Mouse (Mus musculus) liver, embryonic 13.5 days (tissue): ENCODE results near the gene Smox. TPM values are rescaled to one million over a fixed set of nuclear protein-coding genes. Genes with fewer than 3 reads are reported as not detected.

Source experiments
- ATAC-seq: fragments of 200-750 bp; cut with Nextera tagmentation; 2 replicates; pipeline ENCODE4 v1.8.0; 2017; ENCODE audit warnings: low read depth, mild to moderate bottlenecking, moderate number of reproducible peaks, moderate library complexity
- DNase-seq: peaks from one replicate; pipeline ENCODE4 v3.0.0; 2022
- H3K27ac ChIP-seq: fragments of 300-500 bp; sonication (generic); 2 replicates; pipeline ENCODE4 v1.5.1; 2015; ENCODE audit warnings: moderate library complexity, mild to moderate bottlenecking, inconsistent platforms
- H3K27me3 ChIP-seq: fragments of 300-500 bp; sonication (generic); 2 replicates; pipeline ENCODE4 v1.6.1; 2015; ENCODE audit warnings: mild to moderate bottlenecking, inconsistent platforms
- H3K36me3 ChIP-seq: fragments of 300-500 bp; sonication (generic); 2 replicates; pipeline ENCODE4 v1.6.1; 2015; ENCODE audit warnings: mild to moderate bottlenecking, inconsistent platforms
- H3K4me1 ChIP-seq: fragments of 300-500 bp; sonication (generic); replicated peaks from 2 replicates; pipeline ENCODE4 v1.6.1; 2015; ENCODE audit warnings: inconsistent platforms
- H3K4me2 ChIP-seq: fragments of 300-500 bp; sonication (generic); 2 replicates; pipeline ENCODE4 v1.6.1; 2015; ENCODE audit warnings: inconsistent platforms, mild to moderate bottlenecking, moderate library complexity
- H3K4me3 ChIP-seq: fragments of 300-500 bp; sonication (generic); replicated peaks from 2 replicates; pipeline ENCODE4 v1.5.1; 2015; ENCODE audit warnings: mild to moderate bottlenecking, inconsistent platforms
- H3K9ac ChIP-seq: fragments of 300-500 bp; sonication (generic); 2 replicates; pipeline ENCODE4 v1.6.1; 2015; ENCODE audit warnings: mild to moderate bottlenecking, inconsistent platforms
- H3K9me3 ChIP-seq: fragments of 300-500 bp; sonication (generic); replicated peaks from 2 replicates; pipeline ENCODE4 v1.6.1; 2016; ENCODE audit warnings: inconsistent platforms
- WGBS: fragments of 180-500 bp; shearing (Covaris S2); methylation state at CpG from one replicate; pipeline ENCODE4 v1.1.7; 2015; ENCODE audit not compliant: insufficient replicate concordance; 5-methylcytosine and 5-hydroxymethylcytosine counted together
- polyA plus RNA-seq: library from polyadenylated mRNA; unstranded; fragments of >200 nt; fragmentation: Nextera tagmentation; extraction: Ambion mirVana; gene quantifications from 2 replicates; pipeline ENCODE4 v1.2.1, GENCODE M21; 2015

Gene Smox
- polyA plus RNA-seq, 1 experiment from 2014 or later = 109 TPM

DNA sequence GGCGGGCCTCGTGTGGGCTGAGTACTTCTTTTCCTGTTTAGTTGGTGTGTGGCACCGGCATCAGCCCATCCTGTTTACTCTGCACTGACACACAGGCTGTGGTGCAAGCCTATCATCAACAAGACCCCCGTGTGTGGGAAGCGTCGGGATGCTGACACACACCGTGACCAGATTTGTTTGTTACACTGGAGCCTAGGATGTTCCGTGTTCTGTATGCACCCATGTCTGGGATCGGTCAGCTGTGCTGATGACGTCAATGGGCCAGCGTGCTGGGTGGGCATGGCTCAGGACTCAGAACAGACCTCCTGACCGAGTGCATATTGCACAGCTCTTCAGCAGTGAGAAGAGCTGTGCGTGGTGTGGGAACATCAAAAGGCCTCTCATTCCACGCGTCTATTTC lies 6.2 kb upstream of the Smox start:
- H3K4me2 ChIP-seq = no peak overlapping the region
- 70% methylated on average over 15 of the region's 15 CpGs for WGBS
- no peaks in the 10 kb centered on the region for H3K36me3 ChIP-seq
- H3K9me3 ChIP-seq = no peaks in the 10 kb centered on the region
- no peak overlapping the region for H3K4me3 ChIP-seq
- peaks cover 8% of the 10 kb centered on the region for H3K27me3 ChIP-seq
- H3K4me1 ChIP-seq = peaks cover 15% of the 10 kb centered on the region
- ATAC-seq = no peak
- H3K27ac ChIP-seq = no peak overlapping the region
- DNase-seq = no peak
- no peak overlapping the region for H3K9ac ChIP-seq

DNA sequence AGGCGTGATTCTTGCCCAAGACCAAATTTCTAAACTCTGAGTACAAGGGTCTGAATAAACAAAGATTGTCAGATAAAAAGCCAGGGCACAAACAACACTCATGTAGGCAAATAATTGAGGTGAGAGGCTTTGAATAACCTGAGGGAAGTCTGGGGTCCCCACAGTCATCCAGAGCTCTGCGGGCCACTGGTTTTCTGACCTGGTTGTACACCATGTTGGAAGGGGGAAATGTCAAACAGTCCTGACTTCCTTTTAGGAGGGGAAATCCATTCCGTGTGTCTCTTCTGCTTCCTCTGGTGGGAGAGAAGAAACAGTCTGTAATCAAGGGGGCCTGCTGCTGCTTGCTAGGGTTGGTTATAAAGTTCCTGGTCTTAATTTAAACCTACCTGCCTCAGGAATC lies 5.2 kb upstream of the Smox start:
- DNase-seq (no peak), ATAC-seq (no peak)
- no peak overlapping the region for H3K4me2 ChIP-seq
- no peak overlapping the region for H3K4me3 ChIP-seq
- no peaks in the 10 kb centered on the region for H3K9me3 ChIP-seq
- H3K36me3 ChIP-seq = no peaks in the 10 kb centered on the region
- H3K27me3 ChIP-seq = peaks cover 8% of the 10 kb centered on the region
- no peak overlapping the region for H3K9ac ChIP-seq
- H3K27ac ChIP-seq = no peak overlapping the region
- H3K4me1 ChIP-seq = peaks cover 23% of the 10 kb centered on the region
- WGBS = 58% methylated on average over 3 of the region's 3 CpGs

DNA sequence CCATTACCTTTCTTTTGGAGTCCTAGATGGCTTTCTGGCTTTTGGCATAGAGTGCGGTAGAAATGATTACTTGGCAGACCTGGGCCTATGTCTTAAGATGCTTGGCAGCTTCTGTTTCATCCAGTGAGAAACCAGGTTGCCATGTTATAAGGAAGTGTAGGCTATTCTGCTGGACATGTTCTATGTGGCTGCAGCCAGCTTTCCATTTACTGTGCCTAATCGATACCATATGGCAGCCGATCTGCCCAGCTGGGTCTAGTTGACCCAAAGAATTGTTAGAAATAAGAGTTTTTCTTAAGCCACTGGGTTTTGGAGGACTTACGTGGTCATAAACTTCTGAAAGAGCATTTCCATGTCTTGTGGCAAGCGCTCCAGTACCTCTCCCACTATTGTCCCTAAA lies 4.0 kb upstream of the Smox start:
- Histone ChIP-seq H3K4me2 (no peak overlapping the region), H3K27me3 (peaks cover 8% of the 10 kb centered on the region), H3K4me3 (no peak overlapping the region), H3K9ac (no peak overlapping the region), H3K4me1 (peaks cover 28% of the 10 kb centered on the region), H3K36me3 (no peaks in the 10 kb centered on the region), H3K9me3 (no peaks in the 10 kb centered on the region), H3K27ac (no peak overlapping the region)
- DNase-seq (no peak), ATAC-seq (no peak)
- 80% methylated on average over 5 of the region's 5 CpGs for WGBS

DNA sequence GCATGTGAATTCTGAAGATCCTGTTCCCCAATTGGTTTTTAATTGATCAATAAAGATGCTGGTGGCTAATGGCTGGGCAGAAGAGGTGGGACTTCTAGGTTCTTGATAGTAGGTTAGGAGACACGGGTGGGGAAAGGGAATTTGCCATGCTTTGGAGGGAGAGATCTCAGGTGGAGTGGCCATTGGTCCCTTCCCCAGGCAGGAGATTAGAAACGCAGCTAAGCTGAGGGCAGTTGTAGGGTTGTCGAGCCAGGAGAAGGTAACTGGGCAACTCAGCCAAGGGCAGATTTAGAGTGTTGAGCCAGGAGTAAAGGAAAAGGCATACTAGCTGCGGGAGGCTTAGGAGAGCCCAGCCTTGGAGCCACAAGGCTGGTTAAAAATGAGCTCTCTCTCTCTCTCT lies 3.0 kb upstream of the Smox start:
- H3K4me1 ChIP-seq = peaks cover 38% of the 10 kb centered on the region
- no peak overlapping the region for H3K27ac ChIP-seq
- no peak overlapping the region for H3K4me3 ChIP-seq
- H3K9me3 ChIP-seq = no peaks in the 10 kb centered on the region
- ATAC-seq (no peak), DNase-seq (no peak)
- peaks cover 8% of the 10 kb centered on the region for H3K27me3 ChIP-seq
- no peak overlapping the region for H3K9ac ChIP-seq
- H3K36me3 ChIP-seq = no peaks in the 10 kb centered on the region
- WGBS = 53% methylated on average over 4 of the region's 4 CpGs
- no peak overlapping the region for H3K4me2 ChIP-seq

DNA sequence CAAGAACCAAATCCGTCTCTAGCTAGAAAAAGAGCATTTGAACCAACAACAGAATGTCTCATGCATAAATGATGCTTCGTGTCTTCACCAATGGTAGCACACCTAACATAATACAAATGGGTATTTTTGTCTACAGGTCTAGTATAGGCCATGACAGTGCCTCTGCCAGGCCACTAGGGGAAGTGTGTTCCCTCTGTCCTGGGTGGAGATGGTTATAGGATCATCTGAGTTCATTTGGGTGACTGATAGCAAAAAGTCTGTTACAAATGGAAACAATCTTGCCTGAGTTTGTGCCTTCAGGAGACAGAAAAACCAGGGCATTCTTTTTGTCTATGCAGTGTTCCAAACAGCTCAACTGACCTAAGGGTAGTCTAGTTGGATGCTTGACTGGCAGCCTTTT lies 2.4 kb upstream of the Smox start:
- WGBS = 77% methylated on average over 2 of the region's 2 CpGs
- peaks cover 44% of the 10 kb centered on the region for H3K4me1 ChIP-seq
- ATAC-seq = no peak
- no peak for DNase-seq
- H3K4me3 ChIP-seq = no peak overlapping the region
- H3K27me3 ChIP-seq = peaks cover 10% of the 10 kb centered on the region
- H3K27ac ChIP-seq = no peak overlapping the region
- H3K4me2 ChIP-seq = no peak overlapping the region
- H3K9ac ChIP-seq = no peak overlapping the region
- no peaks in the 10 kb centered on the region for H3K9me3 ChIP-seq
- H3K36me3 ChIP-seq = no peaks in the 10 kb centered on the region

DNA sequence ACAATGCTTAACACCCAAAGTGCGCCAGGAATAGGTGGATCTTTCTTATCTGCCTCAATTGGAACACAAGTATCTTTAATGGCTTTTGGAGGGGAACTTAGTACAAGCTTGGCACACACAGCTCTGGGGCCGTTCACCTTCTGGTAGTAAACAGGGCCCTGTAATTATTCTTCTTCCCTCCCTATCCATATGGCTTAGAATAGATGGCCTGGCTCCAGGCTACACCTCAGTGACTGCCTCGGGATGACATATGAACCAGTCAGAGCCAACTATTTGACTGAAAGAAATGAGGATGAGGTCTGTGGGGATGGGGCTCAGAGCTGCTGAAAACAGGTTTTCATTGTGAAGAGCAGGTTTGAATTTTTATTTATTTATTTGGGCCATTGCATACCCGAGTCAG lies 1.7 kb upstream of the Smox start:
- Histone ChIP-seq H3K27me3 (peaks cover 5% of the 10 kb centered on the region), H3K9ac (no peak overlapping the region), H3K36me3 (no peaks in the 10 kb centered on the region), H3K4me1 (peaks cover 51% of the 10 kb centered on the region), H3K4me3 (no peak overlapping the region), H3K4me2 (no peak overlapping the region), H3K27ac (peak overlapping the region; percentile 47), H3K9me3 (no peaks in the 10 kb centered on the region)
- 70% methylated on average over 4 of the region's 4 CpGs for WGBS
- ATAC-seq = no peak
- DNase-seq = no peak

DNA sequence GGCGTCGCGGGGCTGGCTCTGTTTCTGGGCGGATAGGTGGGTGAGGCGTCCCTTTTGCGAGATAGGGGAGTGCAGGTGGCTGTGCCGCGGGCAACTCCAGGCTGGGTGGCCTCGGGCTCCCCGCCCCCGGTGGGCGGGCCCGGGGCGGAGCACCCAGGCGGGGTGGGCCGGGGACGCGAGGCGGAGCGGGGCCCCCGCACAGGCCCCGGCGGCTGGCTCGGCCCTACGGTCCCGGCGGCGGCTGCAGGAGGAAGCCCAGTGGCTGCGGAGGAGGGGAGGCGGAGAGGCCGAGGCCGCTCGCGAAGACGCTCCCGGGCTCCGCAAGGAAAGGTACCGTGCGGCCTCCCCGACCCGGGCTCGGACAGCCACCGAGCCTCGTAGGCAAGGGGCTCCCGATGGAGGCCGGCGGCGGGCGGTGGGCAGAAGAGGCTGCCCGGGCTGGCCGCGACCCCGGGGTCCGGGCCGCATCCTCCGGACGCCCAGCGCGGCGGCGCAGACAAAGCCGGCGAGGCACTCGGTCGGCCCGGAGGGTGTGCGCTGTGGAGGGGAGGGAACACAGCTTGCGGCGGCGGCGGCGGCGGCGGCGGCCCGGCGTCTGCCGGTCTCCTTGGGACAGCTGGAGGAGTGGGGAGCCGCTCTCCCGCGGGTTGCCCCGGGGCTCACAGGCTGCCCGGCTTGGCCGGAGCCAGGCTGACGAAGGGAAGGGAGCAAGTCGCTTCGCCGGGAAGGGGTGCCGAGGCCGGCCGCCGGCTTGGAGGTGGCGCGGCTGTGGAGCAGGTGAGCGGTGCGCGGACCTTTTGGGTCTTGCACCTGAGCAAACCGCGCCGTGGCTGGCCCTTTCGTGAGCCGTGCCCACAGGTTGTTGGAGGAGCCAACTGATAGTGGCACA lies 655 bp downstream of the Smox start:
- Histone ChIP-seq H3K27ac (peak overlapping the region; percentile 98), H3K36me3 (no peaks in the 10 kb centered on the region), H3K4me3 (peak overlapping the region; percentile 99), H3K27me3 (peaks cover 5% of the 10 kb centered on the region), H3K4me2 (peak overlapping the region; percentile 85), H3K9ac (peak overlapping the region; percentile 100), H3K9me3 (no peaks in the 10 kb centered on the region), H3K4me1 (peaks cover 75% of the 10 kb centered on the region)
- peak; percentile 89 for DNase-seq
- under 1% methylated on average over 85 of the region's 102 CpGs for WGBS
- peak; percentile 97 for ATAC-seq

DNA sequence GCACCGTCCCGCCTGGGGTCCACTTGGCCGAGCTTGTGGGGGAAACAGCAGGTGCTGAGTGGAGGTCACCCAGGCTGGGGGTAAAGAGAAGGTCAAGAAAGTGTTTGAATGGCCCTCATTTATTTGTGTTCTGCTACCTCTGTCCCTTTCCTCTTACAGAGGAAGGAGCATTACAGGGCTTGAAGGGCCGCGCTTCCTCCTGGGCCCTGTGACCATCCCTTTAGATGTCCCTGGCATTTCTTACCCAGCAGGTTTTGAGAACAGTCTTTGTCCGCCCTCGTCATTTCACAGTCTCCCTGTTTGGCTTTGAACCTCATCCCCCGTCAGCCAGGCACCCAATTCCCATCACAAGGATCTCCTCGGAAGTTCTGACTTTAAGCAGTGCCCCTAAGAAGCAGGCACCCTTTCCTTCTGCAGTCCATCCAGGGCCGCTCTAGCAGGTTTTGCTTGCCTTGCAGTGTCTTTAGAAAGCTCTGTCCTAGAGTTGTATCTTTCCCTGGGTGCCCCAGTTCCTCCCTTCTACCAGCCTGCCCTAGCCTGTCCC lies 1.4 kb downstream of the Smox start:
- WGBS = 26% methylated on average over 10 of the region's 10 CpGs
- peaks cover 82% of the 10 kb centered on the region for H3K4me1 ChIP-seq
- ATAC-seq = no peak

DNA sequence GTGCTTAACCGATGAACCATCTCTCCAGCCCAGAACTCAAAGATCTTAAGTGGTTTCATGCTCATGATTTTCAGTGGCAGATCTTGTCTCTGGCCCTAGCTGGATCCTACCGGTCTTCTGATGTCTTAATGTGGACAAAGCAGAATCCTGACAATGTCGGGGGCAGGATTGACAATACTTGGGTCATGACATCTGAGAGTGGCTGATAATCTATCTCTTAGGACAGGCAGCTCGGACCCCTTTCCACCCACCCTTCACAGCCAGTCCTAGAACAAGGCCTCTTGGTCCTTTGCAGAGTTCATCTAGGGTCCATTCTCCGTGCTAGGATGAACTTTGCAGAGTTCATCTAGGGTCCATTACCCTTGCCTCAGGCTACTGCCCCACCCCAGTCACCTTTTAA lies 2.1 kb downstream of the Smox start:
- H3K36me3 ChIP-seq = no peaks in the 10 kb centered on the region
- DNase-seq (no peak), ATAC-seq (no peak)
- H3K27ac ChIP-seq = peak overlapping the region; percentile 98
- H3K4me1 ChIP-seq = peaks cover 89% of the 10 kb centered on the region
- 23% methylated on average over 5 of the region's 5 CpGs for WGBS
- no peaks in the 10 kb centered on the region for H3K9me3 ChIP-seq
- H3K4me3 ChIP-seq = peak overlapping the region; percentile 99
- H3K27me3 ChIP-seq = peaks cover 2% of the 10 kb centered on the region; the same call in 1 of the 2 replicates
- H3K9ac ChIP-seq = peak overlapping the region; percentile 100
- H3K4me2 ChIP-seq = peak overlapping the region; percentile 85

More for the DNA sequence above, 1.4 kb downstream of the Smox start:
- DNase-seq = no peak
- Histone ChIP-seq H3K36me3 (no peaks in the 10 kb centered on the region), H3K9me3 (no peaks in the 10 kb centered on the region), H3K27me3 (peaks cover 5% of the 10 kb centered on the region), H3K4me3 (peak overlapping the region; percentile 99), H3K4me2 (peak overlapping the region; percentile 85), H3K9ac (peak overlapping the region; percentile 100), H3K27ac (peak overlapping the region; percentile 98)

DNA sequence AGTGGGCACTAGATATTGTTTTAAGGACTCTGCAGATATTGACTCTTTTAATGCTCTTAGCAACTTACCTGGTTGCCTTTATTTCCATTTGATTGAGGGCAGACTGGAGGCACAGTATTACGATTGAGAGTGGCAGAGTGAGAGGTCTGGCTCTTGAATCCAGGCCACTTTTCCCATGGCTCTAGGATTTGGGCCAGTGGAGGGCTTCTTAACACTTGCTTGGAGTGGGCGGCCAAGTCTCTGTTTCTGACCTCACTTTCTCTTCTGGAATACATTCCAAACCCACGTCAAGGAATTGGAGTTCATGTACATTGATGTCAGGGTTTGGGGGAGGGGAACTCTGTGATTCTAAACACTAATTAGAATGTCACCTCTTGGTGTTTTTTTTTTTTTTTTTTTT lies 4.0 kb downstream of the Smox start:
- peaks cover 90% of the 10 kb centered on the region for H3K4me1 ChIP-seq
- H3K9ac ChIP-seq = peak overlapping the region; percentile 100
- 80% methylated on average over 3 of the region's 3 CpGs for WGBS
- peak overlapping the region; percentile 85 for H3K4me2 ChIP-seq
- H3K27me3 ChIP-seq = peaks cover 2% of the 10 kb centered on the region; the same call in 1 of the 2 replicates
- peak overlapping the region; percentile 99 for H3K4me3 ChIP-seq
- H3K36me3 ChIP-seq = no peaks in the 10 kb centered on the region
- H3K9me3 ChIP-seq = no peaks in the 10 kb centered on the region
- H3K27ac ChIP-seq = peak overlapping the region; percentile 98
- no peak for DNase-seq
- ATAC-seq = no peak

DNA sequence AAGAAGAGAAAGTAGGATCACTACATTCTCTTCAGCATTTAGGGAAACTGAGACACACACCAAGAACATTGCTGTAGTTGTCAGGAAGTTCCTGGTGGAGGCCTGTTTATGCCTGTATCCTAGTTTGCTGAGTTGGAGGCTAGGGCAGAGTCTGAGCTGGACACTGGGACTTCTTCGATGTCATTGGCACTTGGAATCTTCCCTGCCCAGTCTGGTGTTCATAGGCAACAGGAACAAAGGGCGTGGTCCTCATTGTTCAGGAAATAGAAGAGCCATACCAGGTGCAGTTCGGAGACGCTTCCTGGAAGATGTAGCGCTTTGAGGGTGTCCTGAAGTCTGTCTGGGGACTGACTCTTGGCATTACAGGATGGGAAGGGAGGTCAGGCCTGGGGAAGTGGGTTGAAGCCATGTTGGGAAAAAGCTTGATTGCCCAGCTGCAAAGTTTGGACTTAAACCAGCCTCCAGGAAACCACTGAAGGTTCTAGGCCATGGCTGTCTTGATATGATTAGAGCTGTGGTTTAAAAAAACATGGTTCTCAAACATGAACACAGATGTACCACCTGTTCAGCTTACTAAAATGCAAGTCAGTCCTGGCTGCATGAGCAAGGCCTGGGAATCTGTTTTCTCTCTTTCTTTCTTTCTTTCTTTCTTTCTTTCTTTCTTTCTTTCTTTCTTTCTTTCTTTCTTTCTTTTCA lies 5.0 kb downstream of the Smox start:
- Histone ChIP-seq H3K9ac (peak overlapping the region; percentile 100), H3K36me3 (no peaks in the 10 kb centered on the region), H3K4me2 (peak overlapping the region; percentile 85), H3K27ac (peak overlapping the region; percentile 98), H3K4me1 (peaks cover 91% of the 10 kb centered on the region), H3K27me3 (peaks cover 2% of the 10 kb centered on the region; the same call in 1 of the 2 replicates), H3K9me3 (no peaks in the 10 kb centered on the region), H3K4me3 (peak overlapping the region; percentile 32)
- ATAC-seq (no peak), DNase-seq (no peak)
- WGBS = 60% methylated on average over 5 of the region's 5 CpGs
